Mouse (Mus musculus) limb, embryonic 15.5 days (tissue): ENCODE results near the gene Gm44596. TPM values are rescaled to one million over a fixed set of nuclear protein-coding genes. Genes with fewer than 3 reads are reported as not detected.
A peak's percentile ranks its signal among the peaks of the same experiment; 100 is the strongest.

ENCODE experiments used
- ATAC-seq: fragments of 200-750 bp; cut with Nextera tagmentation; 2 replicates; pipeline ENCODE4 v1.8.0; 2017; ENCODE audit warnings: low read depth, moderate TSS enrichment; ENCODE audit not compliant: insufficient number of reproducible peaks, low FRiP score, low TSS enrichment
- H3K27ac ChIP-seq: fragments of 300-500 bp; sonication (generic); 2 replicates; pipeline ENCODE4 v1.5.1; 2015; ENCODE audit warnings: moderate library complexity, mild to moderate bottlenecking, inconsistent platforms
- H3K27me3 ChIP-seq: fragments of 300-500 bp; sonication (generic); 2 replicates; pipeline ENCODE4 v1.6.1; 2015; ENCODE audit warnings: inconsistent platforms
- H3K36me3 ChIP-seq: fragments of 300-500 bp; sonication (generic); 2 replicates; pipeline ENCODE4 v1.6.1; 2015; ENCODE audit warnings: inconsistent platforms
- H3K4me1 ChIP-seq: fragments of 300-500 bp; sonication (generic); 2 replicates; pipeline ENCODE4 v1.6.1; 2015; ENCODE audit warnings: inconsistent platforms
- H3K4me2 ChIP-seq: fragments of 300-500 bp; sonication (generic); 2 replicates; pipeline ENCODE4 v1.6.1; 2015; ENCODE audit warnings: mild to moderate bottlenecking, inconsistent platforms
- H3K4me3 ChIP-seq: fragments of 300-500 bp; sonication (generic); 2 replicates; pipeline ENCODE4 v1.5.1; 2015; ENCODE audit warnings: mild to moderate bottlenecking, inconsistent platforms
- H3K9ac ChIP-seq: fragments of 300-500 bp; sonication (generic); 2 replicates; pipeline ENCODE4 v1.6.1; 2015; ENCODE audit warnings: inconsistent platforms
- H3K9me3 ChIP-seq: fragments of 300-500 bp; sonication (generic); 2 replicates; pipeline ENCODE4 v1.6.1; 2016; ENCODE audit warnings: inconsistent platforms
- whole genome bisulfite sequencing: fragments of 180-500 bp; shearing (Covaris S2); methylation state at CpG from one replicate; pipeline ENCODE4 v1.1.7; 2015; 5-methylcytosine and 5-hydroxymethylcytosine counted together
- polyA plus RNA-seq: library from polyadenylated mRNA; unstranded; fragments of >200 nt; fragmentation: Nextera tagmentation; extraction: Ambion mirVana; gene quantifications from 2 replicates; pipeline ENCODE4 v1.2.1, GENCODE M21; 2015

The Gm44596 gene
- polyA plus RNA-seq, 1 experiment from 2014 or later = not detected

GRCm38 (mm10) chr6:128418076-128418475 lies 42.8 kb downstream of the Gm44596 start:
- Histone ChIP-seq H3K27ac (no peak overlapping the region), H3K36me3 (peaks cover 25% of the 10 kb centered on the region), H3K27me3 (no peaks in the 10 kb centered on the region), H3K4me1 (no peaks in the 10 kb centered on the region; the same call in 1 of the 2 replicates), H3K9ac (no peak overlapping the region), H3K4me3 (no peak overlapping the region), H3K9me3 (no peaks in the 10 kb centered on the region), H3K4me2 (no peak overlapping the region)
- ATAC-seq = no peak
- 86% methylated on average over 1 of the region's 1 CpGs for WGBS

DNA sequence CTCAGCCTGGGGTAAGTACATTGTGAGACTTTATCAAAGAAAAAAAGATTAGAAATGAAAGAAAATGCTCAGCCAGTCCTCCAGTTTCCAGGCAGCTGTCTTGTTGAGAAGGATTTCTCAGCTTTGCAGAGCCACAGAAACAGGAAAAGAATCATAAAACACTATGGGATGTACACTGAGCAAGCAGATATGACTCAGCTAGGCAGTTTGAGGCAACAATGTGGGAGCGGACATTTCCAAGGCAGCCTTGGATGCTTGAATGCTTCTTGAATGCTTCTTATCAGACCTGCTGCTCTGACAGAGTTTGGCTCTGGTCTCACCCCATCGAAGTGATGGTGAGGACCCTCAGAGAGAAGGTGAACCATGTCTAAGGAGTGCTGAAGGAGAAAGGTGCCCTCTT lies 45.7 kb downstream of the Gm44596 start:
- no peaks in the 10 kb centered on the region for H3K27me3 ChIP-seq
- H3K4me2 ChIP-seq = no peak overlapping the region
- peaks cover 12% of the 10 kb centered on the region; the same call in 1 of the 2 replicates for H3K36me3 ChIP-seq
- WGBS = 93% methylated on average over 2 of the region's 2 CpGs
- peaks cover 6% of the 10 kb centered on the region; the same call in 1 of the 2 replicates for H3K4me1 ChIP-seq
- H3K9ac ChIP-seq = no peak overlapping the region
- no peaks in the 10 kb centered on the region for H3K9me3 ChIP-seq
- no peak for ATAC-seq
- H3K4me3 ChIP-seq = no peak overlapping the region
- 0 out of 2 replicates have a peak overlapping the region, but pooled peaks have one; percentile 13 for H3K27ac ChIP-seq

DNA sequence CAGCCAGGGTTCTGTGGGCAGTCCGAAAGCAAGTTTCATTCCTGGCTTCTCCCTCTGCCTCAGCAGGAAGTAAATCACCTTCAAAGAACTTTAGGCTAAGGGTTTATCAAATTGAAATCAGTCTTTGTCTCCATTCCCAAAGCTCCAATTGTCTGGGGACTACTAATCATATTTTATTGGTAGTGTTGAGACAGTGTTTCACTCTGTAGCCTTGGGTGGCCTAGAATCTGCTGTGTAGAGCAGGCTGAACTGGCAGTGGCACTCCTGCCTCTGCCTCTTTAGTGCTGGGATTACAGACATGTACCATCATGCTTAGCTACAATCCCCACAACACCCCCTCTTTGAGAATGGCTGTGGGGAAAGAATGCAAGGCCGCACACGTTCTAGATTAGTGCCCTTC lies 46.2 kb downstream of the Gm44596 start:
- H3K4me2 ChIP-seq = no peak overlapping the region
- H3K4me1 ChIP-seq = peaks cover 6% of the 10 kb centered on the region; the same call in 1 of the 2 replicates
- H3K27me3 ChIP-seq = no peaks in the 10 kb centered on the region
- 0 out of 2 replicates have a peak overlapping the region, but pooled peaks have one; percentile 13 for H3K27ac ChIP-seq
- H3K36me3 ChIP-seq = peaks cover 12% of the 10 kb centered on the region; the same call in 1 of the 2 replicates
- no peak overlapping the region for H3K9ac ChIP-seq
- WGBS = 83% methylated on average over 3 of the region's 3 CpGs
- no peaks in the 10 kb centered on the region for H3K9me3 ChIP-seq
- H3K4me3 ChIP-seq = no peak overlapping the region
- no peak for ATAC-seq

DNA sequence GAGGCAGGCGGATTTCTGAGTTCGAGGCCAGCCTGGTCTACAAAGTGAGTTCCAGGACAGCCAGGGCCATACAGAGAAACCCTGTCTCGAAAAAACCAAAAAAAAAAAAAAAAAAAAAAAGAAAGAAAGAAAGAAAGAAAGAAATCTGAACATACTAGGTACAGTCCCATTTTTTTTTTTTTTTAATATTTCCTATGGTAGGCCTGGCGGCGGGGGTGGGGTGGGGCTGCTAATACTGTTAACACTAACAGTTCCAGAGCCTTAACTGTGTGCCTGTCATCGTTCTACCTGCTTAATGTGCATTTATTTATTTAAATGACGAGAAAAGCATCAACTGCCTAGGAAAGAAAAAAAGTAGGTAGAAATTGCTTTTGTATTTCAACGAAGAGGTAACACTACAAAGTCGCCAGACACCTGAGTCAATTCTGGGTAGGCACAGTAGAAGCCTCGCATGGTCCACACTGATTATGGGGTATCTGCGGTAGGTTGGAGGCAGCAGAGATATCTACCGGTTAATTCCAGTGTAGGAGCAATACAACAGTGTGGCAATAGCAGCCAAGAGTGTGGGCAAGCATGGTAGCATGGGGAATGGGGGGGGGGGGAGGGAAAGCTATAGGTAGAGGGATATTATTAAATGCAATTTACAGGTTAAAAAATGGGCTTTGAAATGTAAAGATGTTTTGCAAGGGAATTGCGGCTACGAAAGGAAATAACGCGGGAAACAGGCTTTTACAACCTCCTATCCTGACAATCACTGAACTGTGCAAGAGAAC lies 48.4 kb downstream of the Gm44596 start:
- Histone ChIP-seq H3K4me3 (peak overlapping the region; percentile 64), H3K27ac (peak overlapping the region; percentile 99), H3K36me3 (peaks cover 16% of the 10 kb centered on the region), H3K9me3 (no peaks in the 10 kb centered on the region), H3K9ac (peak overlapping the region; percentile 81), H3K27me3 (no peaks in the 10 kb centered on the region), H3K4me1 (peaks cover 6% of the 10 kb centered on the region; the same call in 1 of the 2 replicates), H3K4me2 (peak overlapping the region; percentile 51)
- ATAC-seq = no peak
- WGBS = 41% methylated on average over 16 of the region's 16 CpGs

- peak within 1 kb of the TSS; percentile 81 for H3K9ac ChIP-seq
- H3K36me3 ChIP-seq = peaks cover 24% of the 10 kb centered on the region
- H3K4me2 ChIP-seq = peak within 1 kb of the TSS; percentile 51
- peak within 1 kb of the TSS; percentile 99 for H3K27ac ChIP-seq
- H3K4me1 ChIP-seq = peaks cover 6% of the 10 kb centered on the region; the same call in 1 of the 2 replicates
- H3K27me3 ChIP-seq = no peaks in the 10 kb centered on the region
- H3K4me3 ChIP-seq = peak within 1 kb of the TSS; percentile 64
- WGBS = under 1% methylated on average over 42 of the region's 42 CpGs
- peak; percentile 95 for ATAC-seq
- no peaks in the 10 kb centered on the region for H3K9me3 ChIP-seq
Measured at GRCm38 (mm10) chr6:128424269-128425019, 49.1 kb downstream of the Gm44596 start, which contains the start of gene Itfg2. TSS of gene Itfg2 (minus strand) at chr6:128424931.

DNA sequence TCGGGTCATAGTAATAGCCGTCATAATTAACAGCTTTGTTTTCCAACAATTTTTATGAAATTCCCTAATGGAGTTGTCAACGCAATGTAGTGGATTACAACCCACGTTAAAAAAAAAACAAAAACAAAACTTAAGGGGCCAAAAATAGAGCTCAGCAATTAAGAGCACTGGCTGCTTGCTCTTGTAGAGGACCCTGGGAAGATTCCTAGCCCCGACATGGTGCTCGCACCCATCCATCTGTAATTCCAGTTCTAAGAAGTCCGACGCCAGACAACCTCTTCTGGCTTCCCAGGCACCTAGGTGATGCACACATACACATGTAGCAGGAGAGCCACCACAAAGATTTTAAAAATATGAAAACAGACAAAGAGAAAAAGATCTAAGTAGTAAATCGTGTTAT lies 49.7 kb downstream of the Gm44596 start:
- no peaks in the 10 kb centered on the region for H3K27me3 ChIP-seq
- peaks cover 6% of the 10 kb centered on the region; the same call in 1 of the 2 replicates for H3K4me1 ChIP-seq
- 19% methylated on average over 9 of the region's 9 CpGs for WGBS
- peak overlapping the region; percentile 51 for H3K4me2 ChIP-seq
- ATAC-seq = no peak
- H3K36me3 ChIP-seq = peaks cover 28% of the 10 kb centered on the region
- H3K9ac ChIP-seq = peak overlapping the region; percentile 81; the same call in 1 of the 2 replicates
- H3K27ac ChIP-seq = peak overlapping the region; percentile 99
- H3K9me3 ChIP-seq = no peaks in the 10 kb centered on the region
- peak overlapping the region; percentile 64 for H3K4me3 ChIP-seq

GRCm38 (mm10) chr6:128427571-128427970 lies 52.3 kb downstream of the Gm44596 start:
- H3K4me3 ChIP-seq = no peak overlapping the region
- peaks cover 6% of the 10 kb centered on the region; the same call in 1 of the 2 replicates for H3K4me1 ChIP-seq
- no peak overlapping the region for H3K4me2 ChIP-seq
- H3K36me3 ChIP-seq = peaks cover 47% of the 10 kb centered on the region
- H3K27ac ChIP-seq = no peak overlapping the region
- no peak overlapping the region for H3K9ac ChIP-seq
- WGBS = 94% methylated on average over 5 of the region's 5 CpGs
- ATAC-seq = no peak
- no peaks in the 10 kb centered on the region for H3K9me3 ChIP-seq
- no peaks in the 10 kb centered on the region for H3K27me3 ChIP-seq

DNA sequence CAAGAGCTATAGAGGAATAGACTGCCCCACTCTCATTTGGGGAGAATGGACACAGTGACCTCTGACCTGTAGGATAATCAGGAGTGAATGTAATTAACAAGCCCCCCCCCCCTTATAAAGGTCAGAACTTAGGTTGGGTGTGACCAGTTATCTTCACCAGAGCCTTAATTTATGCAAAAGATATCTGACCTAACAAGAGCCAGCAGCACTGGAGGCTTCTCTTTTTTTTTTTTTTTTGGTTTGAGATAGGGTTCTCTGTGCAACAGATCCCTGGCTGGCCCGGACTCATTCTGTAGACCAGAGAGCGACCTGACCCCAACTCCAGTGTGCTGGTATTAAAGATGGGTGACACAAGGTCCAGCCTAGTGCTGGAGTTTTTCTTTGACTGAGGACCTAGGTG lies 54.0 kb downstream of the Gm44596 start:
- no peak overlapping the region for H3K27ac ChIP-seq
- 100% methylated on average over 2 of the region's 2 CpGs for WGBS
- H3K4me3 ChIP-seq = no peak overlapping the region
- peaks cover 3% of the 10 kb centered on the region; the same call in 1 of the 2 replicates for H3K4me1 ChIP-seq
- no peak overlapping the region for H3K4me2 ChIP-seq
- H3K9ac ChIP-seq = no peak overlapping the region
- H3K27me3 ChIP-seq = no peaks in the 10 kb centered on the region
- H3K36me3 ChIP-seq = peaks cover 64% of the 10 kb centered on the region
- H3K9me3 ChIP-seq = no peaks in the 10 kb centered on the region
- ATAC-seq = no peak

- H3K27me3 ChIP-seq = no peaks in the 10 kb centered on the region
- no peak overlapping the region for H3K4me3 ChIP-seq
- no peaks in the 10 kb centered on the region for H3K9me3 ChIP-seq
- peak; percentile 12; the same call in 1 of the 2 replicates for ATAC-seq
- no peak overlapping the region for H3K27ac ChIP-seq
- H3K9ac ChIP-seq = no peak overlapping the region
- H3K36me3 ChIP-seq = peaks cover 69% of the 10 kb centered on the region
- no peak overlapping the region for H3K4me2 ChIP-seq
- peaks cover 3% of the 10 kb centered on the region; the same call in 1 of the 2 replicates for H3K4me1 ChIP-seq
- WGBS = 90% methylated on average over 6 of the region's 6 CpGs
Measured at GRCm38 (mm10) chr6:128429826-128430225, 54.5 kb downstream of the Gm44596 start.

GRCm38 (mm10) chr6:128432356-128432915 lies 57.1 kb downstream of the Gm44596 start:
- Histone ChIP-seq H3K4me2 (no peak overlapping the region), H3K27me3 (no peaks in the 10 kb centered on the region), H3K36me3 (peaks cover 86% of the 10 kb centered on the region), H3K27ac (no peak overlapping the region), H3K9ac (no peak overlapping the region), H3K4me3 (no peak overlapping the region), H3K9me3 (no peaks in the 10 kb centered on the region), H3K4me1 (peaks cover 16% of the 10 kb centered on the region)
- WGBS = 90% methylated on average over 13 of the region's 13 CpGs
- no peak for ATAC-seq

GRCm38 (mm10) chr6:128433566-128433965 lies 58.3 kb downstream of the Gm44596 start:
- H3K27ac ChIP-seq = no peak overlapping the region
- 89% methylated on average over 13 of the region's 13 CpGs for WGBS
- no peak overlapping the region for H3K9ac ChIP-seq
- no peaks in the 10 kb centered on the region for H3K9me3 ChIP-seq
- H3K4me1 ChIP-seq = peaks cover 16% of the 10 kb centered on the region
- ATAC-seq = no peak
- peaks cover 76% of the 10 kb centered on the region for H3K36me3 ChIP-seq
- H3K27me3 ChIP-seq = no peaks in the 10 kb centered on the region
- H3K4me3 ChIP-seq = no peak overlapping the region
- no peak overlapping the region for H3K4me2 ChIP-seq
